In the genomic region with DNA sequence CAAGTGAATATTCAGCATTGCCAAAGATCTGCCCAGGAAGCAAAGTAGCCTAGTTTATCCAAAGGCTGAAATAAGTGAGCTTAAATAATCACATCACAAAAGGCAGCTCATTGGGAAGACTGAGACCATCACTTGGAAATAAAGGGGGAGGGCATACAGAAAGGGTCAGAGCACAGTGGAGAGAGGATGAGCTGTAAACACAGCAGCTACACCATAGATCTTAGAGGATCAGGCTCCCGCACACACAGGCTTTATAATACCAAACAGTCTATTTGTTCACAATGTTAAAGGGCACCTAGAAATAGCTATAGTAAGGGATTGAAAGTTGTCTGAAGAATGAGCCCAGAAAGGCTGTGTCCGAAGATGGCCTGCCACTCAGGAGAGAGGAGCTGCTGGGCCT, we compare ENCODE assay signal across 9 mouse cellular contexts. TPM values are rescaled to one million over a fixed set of nuclear protein-coding genes. Genes with fewer than 3 reads are reported as not detected.
DNase-seq lines count a peak whose midpoint lies in the region; ATAC-seq and TF ChIP-seq lines count a peak whose summit lies in the region.
"Had no signal": no experiment of that assay in that cellular context is flagged by ENCODE, and none has a peak within 500 bp of the region (broad histone marks: within the 10 kb centered on the region; RNA-seq: fewer than 3 reads in every experiment).

No protein-coding gene starts in this region.

- no peak for TF ChIP-seq CTCF in heart, adult 2 months (IDR thresholded peaks at IDR 0.05)
- TF ChIP-seq CTCF in CH12.LX (conservative IDR thresholded peaks at IDR 0.05 in 1 of 2, IDR thresholded peaks at IDR 0.05 in 1 of 2; ENCODE audit: low read depth in 2 of 2, low read length in 2 of 2): no peak

- TF ChIP-seq EP300 in heart, adult 2 months (IDR thresholded peaks at IDR 0.05; ENCODE audit: insufficient read depth, low read depth, low read length): no peak
- no peak for TF ChIP-seq EP300 in CH12.LX (IDR thresholded peaks at IDR 0.05; ENCODE audit: low read length)

- intact Hi-C loops in heart, adult 2 months (cut with DNase I): no loop called here
- intact Hi-C loops in heart, postnatal 36 days (cut with DNase I): no loop called here

- H3K36me3 ChIP-seq in heart, adult 2 months (ENCODE audit: control insufficient read depth, insufficient read depth, low read length): no peaks in the 10 kb centered on the region
- H3K36me3 ChIP-seq in CH12.LX (replicated peaks in 1 of 2; ENCODE audit: control insufficient read depth in 1 of 2, insufficient read depth in 1 of 2, low read length in 1 of 2): no peaks in the 10 kb centered on the region
- H3K36me3 ChIP-seq in forebrain, embryonic 11.5 days (ENCODE audit: control insufficient read depth, insufficient read depth, low read length): no peaks in the 10 kb centered on the region
- H3K36me3 ChIP-seq in liver, embryonic 13.5 days: no peaks in the 10 kb centered on the region

- H3K9ac ChIP-seq in heart, adult 2 months (ENCODE audit: low read depth, low read length): peak overlapping the region; percentile 98
- peak overlapping the region; percentile 81 for H3K9ac ChIP-seq in CH12.LX (ENCODE audit: insufficient read depth, low read depth)
- peak overlapping the region; percentile 74 for H3K9ac ChIP-seq in forebrain, embryonic 11.5 days (ENCODE audit: low read length)
- H3K9ac ChIP-seq in liver, embryonic 13.5 days: peak overlapping the region; percentile 77

- peak overlapping the region; percentile 83 for H3K27ac ChIP-seq in heart, adult 2 months
- peak overlapping the region; percentile 14; the same call in 1 of the 2 replicates for H3K27ac ChIP-seq in CH12.LX (ENCODE audit: insufficient read depth, low read depth)
- no peak overlapping the region for H3K27ac ChIP-seq in forebrain, embryonic 11.5 days (ENCODE audit: low read depth, low read length)
- H3K27ac ChIP-seq in liver, embryonic 13.5 days: peak overlapping the region; percentile 55

- no peaks in the 10 kb centered on the region for H3K9me3 ChIP-seq in CH12.LX (replicated peaks; ENCODE audit: low read length)
- no peaks in the 10 kb centered on the region for H3K9me3 ChIP-seq in forebrain, embryonic 11.5 days (ENCODE audit: control insufficient read depth, low read length)
- H3K9me3 ChIP-seq in liver, embryonic 13.5 days (replicated peaks): no peaks in the 10 kb centered on the region

- TF ChIP-seq POLR2A in heart, adult 2 months (IDR thresholded peaks at IDR 0.05; ENCODE audit: insufficient read depth, low read depth, low read length): no peak
- no peak for TF ChIP-seq POLR2A in CH12.LX (IDR thresholded peaks at IDR 0.05; ENCODE audit: low read depth, low read length)

- TF ChIP-seq RAD21 in CH12.LX (IDR thresholded peaks at IDR 0.05; ENCODE audit: low read depth, low read length): no peak

- no peaks in the 10 kb centered on the region; the same call in 1 of the 2 replicates for H3K4me1 ChIP-seq in heart, adult 2 months (ENCODE audit: control insufficient read depth, insufficient read depth, low read length)
- peaks cover 0 to 22% of the 10 kb centered on the region in 2 experiments; a peak in 3 of 4 replicates for H3K4me1 ChIP-seq in CH12.LX (ENCODE audit: control insufficient read depth in 1 of 2, insufficient read depth in 2 of 2)
- H3K4me1 ChIP-seq in forebrain, embryonic 11.5 days (replicated peaks; ENCODE audit: control insufficient read depth, insufficient read depth, low read length): peaks cover 3% of the 10 kb centered on the region; the same call in 1 of the 2 replicates
- H3K4me1 ChIP-seq in liver, embryonic 13.5 days (replicated peaks): peaks cover 12% of the 10 kb centered on the region

- dilution Hi-C loops in CH12.LX (cut with MboI; ENCODE audit: extremely low pct_ligation_motif_present, extremely low pct_unique_long_range_greater_than_20kb, low sequenced_read_pairs): no loop called here

- in situ Hi-C loops in CH12.LX (cut with MboI; ENCODE audit: low pct_ligation_motif_present, low pct_unique_long_range_greater_than_20kb, low sequenced_read_pairs): no loop called here

- WGBS in heart, adult 2 months: 45% methylated on average over 2 of the region's 2 CpGs
- 13% methylated on average over 2 of the region's 2 CpGs for WGBS in forebrain, embryonic 11.5 days
- WGBS in liver, embryonic 13.5 days (ENCODE audit: insufficient replicate concordance): 35% methylated on average over 2 of the region's 2 CpGs

- H3K4me2 ChIP-seq in CH12.LX (ENCODE audit: insufficient read depth, low read depth, poor library complexity, severe bottlenecking): peak overlapping the region; percentile 35
- peak overlapping the region; percentile 82 for H3K4me2 ChIP-seq in forebrain, embryonic 11.5 days (ENCODE audit: low read depth, low read length, severe bottlenecking)
- H3K4me2 ChIP-seq in liver, embryonic 13.5 days: peak overlapping the region; percentile 82

- no peak for DNase-seq in heart, adult 2 months
- no peak for DNase-seq in heart, postnatal 36 days
- no peak for DNase-seq in CH12.LX (ENCODE audit: extremely low read depth)
- no peak for DNase-seq in forebrain, embryonic 11.5 days (ENCODE audit: low spot score)
- no peak for DNase-seq in liver, embryonic 13.5 days
- no peak for DNase-seq in retina, postnatal 1 day
- no peak for DNase-seq in layer of hippocampus, adult 18-20 months (ENCODE audit: low spot score in 2 of 2)
- no peak for DNase-seq in testis, postnatal 14 days (ENCODE audit: low spot score)

- H3K79me2 ChIP-seq in heart, adult 2 months (replicated peaks; ENCODE audit: control insufficient read depth, insufficient read depth, low read length): no peaks in the 10 kb centered on the region
- no peaks in the 10 kb centered on the region for H3K79me2 ChIP-seq in CH12.LX (replicated peaks; ENCODE audit: control insufficient read depth, extremely low read depth, insufficient read depth, poor library complexity, severe bottlenecking)

- ATAC-seq in forebrain, embryonic 11.5 days (replicated peaks; ENCODE audit: low FRiP score): no peak
- peak; percentile 52 for ATAC-seq in liver, embryonic 13.5 days (ENCODE audit: low read depth)

- peak overlapping the region; percentile 52 for H3K4me3 ChIP-seq in heart, adult 2 months
- peak overlapping the region; percentile 55 to 63 (median 60) for H3K4me3 ChIP-seq in CH12.LX (replicated peaks in 1 of 3; ENCODE audit: low read depth in 2 of 3, low read length in 2 of 3, poor library complexity in 1 of 3)
- peak overlapping the region; percentile 37 for H3K4me3 ChIP-seq in forebrain, embryonic 11.5 days (ENCODE audit: low read depth, low read length)
- H3K4me3 ChIP-seq in liver, embryonic 13.5 days (replicated peaks): peak overlapping the region; percentile 58
- H3K4me3 ChIP-seq: myocyte had no signal

- H3K27me3 ChIP-seq in heart, adult 2 months (ENCODE audit: control insufficient read depth, insufficient read depth, low read length): no peaks in the 10 kb centered on the region
- no peaks in the 10 kb centered on the region for H3K27me3 ChIP-seq in CH12.LX (replicated peaks)
- no peaks in the 10 kb centered on the region for H3K27me3 ChIP-seq in forebrain, embryonic 11.5 days (ENCODE audit: control insufficient read depth, insufficient read depth, low read length)
- H3K27me3 ChIP-seq in liver, embryonic 13.5 days: no peaks in the 10 kb centered on the region

TF ChIP-seq in CH12.LX, 34 proteins besides CTCF, POLR2A, EP300 and RAD21 (continues in another document):
- TF ChIP-seq BHLHE40 (IDR thresholded peaks at IDR 0.05; ENCODE audit: low read depth, low read length) (no peak), NELFE (IDR thresholded peaks at IDR 0.05; ENCODE audit: low read depth, low read length) (no peak), ZKSCAN1 (IDR thresholded peaks at IDR 0.05; ENCODE audit: borderline replicate concordance, low read depth, low read length) (no peak), MXI1 (IDR thresholded peaks at IDR 0.05; ENCODE audit: low read depth, low read length) (no peak), CHD1 (IDR thresholded peaks at IDR 0.05; ENCODE audit: low read depth, low read length) (no peak), IRF4 (IDR thresholded peaks at IDR 0.05; ENCODE audit: low read depth, low read length) (no peak), UBTF (IDR thresholded peaks at IDR 0.05; ENCODE audit: low read depth, low read length) (no peak), RCOR1 (conservative IDR thresholded peaks at IDR 0.05; ENCODE audit: low read depth, low read length) (no peak), CHD2 (IDR thresholded peaks at IDR 0.05; ENCODE audit: low read length) (no peak), MYC (IDR thresholded peaks at IDR 0.05; ENCODE audit: low read depth, low read length) (no peak), USF1 (IDR thresholded peaks at IDR 0.05; ENCODE audit: low read depth, low read length) (no peak)

RNA-seq across cellular contexts. Expression of a gene that starts 21.8 kb away (rescaled TPM):
- under 1 TPM in 1 of 2 experiments, not detected in 1; 0.05 TPM for total RNA-seq in heart, adult 2 months (2021)
- 0.02 and 0.06 TPM in 2 replicates for polyA plus RNA-seq in heart, adult 2 months (2012; rRNA removed)
- total RNA-seq in heart, postnatal 36 days (2021): not detected
- total RNA-seq in CH12.LX (2012; rRNA removed) (0.04 TPM in 1 of 2 replicates, not detected in the other), CH12.LX (2014; rRNA removed) (not detected in 2 replicates)
- not detected in 2 replicates for polyA plus RNA-seq in CH12.LX (2012; ENCODE audit: insufficient read length, low read depth)
- 0.37 and 0.52 TPM in 2 replicates for polyA plus RNA-seq in forebrain, embryonic 11.5 days (2014; fragmentation: Nextera tagmentation; extraction: Ambion mirVana)
- polyA plus RNA-seq in liver, embryonic 13.5 days (2015; fragmentation: Nextera tagmentation; extraction: Ambion mirVana): 0.03 TPM in 1 of 2 replicates, not detected in the other
- under 1 TPM; 0.47 to 0.66 TPM for total RNA-seq in layer of hippocampus, adult 18-20 months (2021)
- polyA plus RNA-seq: myocyte had no signal

RNA-seq across cellular contexts. Expression of a gene that starts 23.7 kb away (rescaled TPM):
- total RNA-seq in heart, adult 2 months (2021): under 1 TPM; 0.42 to 0.45 TPM
- 0.15 and 0.31 TPM in 2 replicates for polyA plus RNA-seq in heart, adult 2 months (2012; rRNA removed)
- total RNA-seq in heart, postnatal 36 days (2021): under 1 TPM; 0.24 to 0.47 TPM
- total RNA-seq in CH12.LX (2012; rRNA removed): 23.8 and 27.7 TPM in 2 replicates
- 10.7 and 12.2 TPM in 2 replicates for total RNA-seq in CH12.LX (2014; rRNA removed)
- 26.3 and 27.8 TPM in 2 replicates for polyA plus RNA-seq in CH12.LX (2012; ENCODE audit: insufficient read length, low read depth)
- 1.5 and 1.9 TPM in 2 replicates for polyA plus RNA-seq in forebrain, embryonic 11.5 days (2014; fragmentation: Nextera tagmentation; extraction: Ambion mirVana)
- polyA plus RNA-seq in liver, embryonic 13.5 days (2015; fragmentation: Nextera tagmentation; extraction: Ambion mirVana): 3.8 and 5.5 TPM in 2 replicates
- 1 to 10 TPM; 2.5 to 3.1 TPM for total RNA-seq in layer of hippocampus, adult 18-20 months (2021)
- polyA plus RNA-seq: myocyte had no signal

RNA-seq across cellular contexts. Expression of a gene that starts 46.8 kb away (rescaled TPM):
- 10 to 100 TPM; 24.7 to 27.8 TPM for total RNA-seq in heart, adult 2 months (2021)
- polyA plus RNA-seq in heart, adult 2 months (2012; rRNA removed): 7.9 and 19.0 TPM in 2 replicates
- total RNA-seq in heart, postnatal 36 days (2021): 10 to 100 TPM; 18.8 to 27.1 TPM
- total RNA-seq in CH12.LX (2012; rRNA removed): 29.4 and 40.5 TPM in 2 replicates
- total RNA-seq in CH12.LX (2014; rRNA removed): 27.2 and 29.5 TPM in 2 replicates
- polyA plus RNA-seq in CH12.LX (2012; ENCODE audit: insufficient read length, low read depth): 31.7 and 32.9 TPM in 2 replicates
- 72.2 and 75.6 TPM in 2 replicates for polyA plus RNA-seq in forebrain, embryonic 11.5 days (2014; fragmentation: Nextera tagmentation; extraction: Ambion mirVana)
- 9.4 and 12.2 TPM in 2 replicates for polyA plus RNA-seq in liver, embryonic 13.5 days (2015; fragmentation: Nextera tagmentation; extraction: Ambion mirVana)
- 10 to 100 TPM; 91.7 to 96.4 TPM for total RNA-seq in layer of hippocampus, adult 18-20 months (2021)
